Comparison of ENCODE assay signal across 10 mouse cellular contexts in the genomic region with DNA sequence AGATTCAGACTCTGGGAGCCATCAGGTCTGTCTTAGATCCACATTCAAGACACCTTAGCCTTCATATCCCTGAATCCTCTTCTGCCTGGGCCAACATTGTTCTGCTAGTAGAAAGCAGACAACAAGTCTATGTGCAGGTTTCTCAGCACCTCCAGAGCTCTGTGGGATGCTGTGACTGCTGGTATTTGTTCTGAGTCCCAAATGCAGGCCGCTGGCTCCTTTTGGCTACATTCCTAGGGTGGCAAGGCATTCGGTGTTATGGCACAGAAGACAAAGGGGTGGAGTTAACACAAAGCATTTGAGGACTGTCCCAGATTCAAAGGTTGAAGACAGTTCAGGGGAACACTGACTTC.
DNase-seq lines count a peak whose midpoint lies in the region; ATAC-seq and TF ChIP-seq lines count a peak whose summit lies in the region.
"Had no signal": no experiment of that assay in that cellular context is flagged by ENCODE, and none has a peak within 500 bp of the region (broad histone marks: within the 10 kb centered on the region; RNA-seq: fewer than 3 reads in every experiment).

No protein-coding gene starts in this region.

- 80% methylated on average over 2 of the region's 2 CpGs for WGBS in liver, embryonic 12.5 days (ENCODE audit: insufficient replicate concordance)
- WGBS in heart, embryonic 12.5 days = 57% methylated on average over 2 of the region's 2 CpGs
- WGBS in neural tube, embryonic 15.5 days = 61% methylated on average over 2 of the region's 2 CpGs

- peak; percentile 46 for DNase-seq in adrenal gland, postnatal 10 days
- no peak for DNase-seq in adrenal gland, adult 8-10 months
- DNase-seq in liver = no peak
- DNase-seq in ovary, postnatal 10 days (ENCODE audit: low spot score) = no peak
- DNase-seq: B cell, adult 2 months had no signal

- H3K27me3 ChIP-seq in liver, embryonic 12.5 days (replicated peaks) = peaks cover 16% of the 10 kb centered on the region; the same call in 1 of the 2 replicates
- no peaks in the 10 kb centered on the region for H3K27me3 ChIP-seq in heart, embryonic 12.5 days (replicated peaks)
- H3K27me3 ChIP-seq in myocyte (ENCODE audit: control insufficient read depth, insufficient read depth, insufficient read length) = no peaks in the 10 kb centered on the region
- H3K27me3 ChIP-seq in neural tube, embryonic 15.5 days (replicated peaks) = no peaks in the 10 kb centered on the region

- peak overlapping the region; percentile 35; the same call in 1 of the 2 replicates for H3K4me2 ChIP-seq in liver, embryonic 12.5 days
- H3K4me2 ChIP-seq in heart, embryonic 12.5 days = no peak overlapping the region
- peak overlapping the region; percentile 44 for H3K4me2 ChIP-seq in myocyte (ENCODE audit: low read depth)
- no peak overlapping the region for H3K4me2 ChIP-seq in neural tube, embryonic 15.5 days

- ATAC-seq in liver, embryonic 12.5 days = no peak
- no peak for ATAC-seq in heart, embryonic 12.5 days (ENCODE audit: insufficient number of reproducible peaks, low FRiP score)
- no peak for ATAC-seq in neural tube, embryonic 15.5 days (ENCODE audit: low FRiP score)
- ATAC-seq: inflammation-experienced regulatory T-cells, adult 6 months had no signal

- H3K36me3 ChIP-seq in liver, embryonic 12.5 days = no peaks in the 10 kb centered on the region
- no peaks in the 10 kb centered on the region for H3K36me3 ChIP-seq in heart, embryonic 12.5 days
- H3K36me3 ChIP-seq in myocyte (ENCODE audit: control insufficient read depth, insufficient read depth) = no peaks in the 10 kb centered on the region
- H3K36me3 ChIP-seq in neural tube, embryonic 15.5 days = no peaks in the 10 kb centered on the region

- no peak overlapping the region for H3K9ac ChIP-seq in liver, embryonic 12.5 days
- H3K9ac ChIP-seq in heart, embryonic 12.5 days = no peak overlapping the region
- H3K9ac ChIP-seq in neural tube, embryonic 15.5 days (replicated peaks) = no peak overlapping the region

- H3K4me1 ChIP-seq in liver, embryonic 12.5 days = peaks cover 33% of the 10 kb centered on the region
- peaks cover 34% of the 10 kb centered on the region for H3K4me1 ChIP-seq in heart, embryonic 12.5 days (replicated peaks)
- H3K4me1 ChIP-seq in neural tube, embryonic 15.5 days = peaks cover 7% of the 10 kb centered on the region

- H3K9me3 ChIP-seq in liver, embryonic 12.5 days (replicated peaks) = no peaks in the 10 kb centered on the region
- no peaks in the 10 kb centered on the region for H3K9me3 ChIP-seq in heart, embryonic 12.5 days (replicated peaks)
- no peaks in the 10 kb centered on the region for H3K9me3 ChIP-seq in neural tube, embryonic 15.5 days (replicated peaks)

- TF ChIP-seq POLR2A in myocyte (IDR thresholded peaks at IDR 0.05; ENCODE audit: insufficient read length, low read depth) = no peak

- H3K4me3 ChIP-seq in liver, embryonic 12.5 days = no peak overlapping the region
- no peak overlapping the region for H3K4me3 ChIP-seq in heart, embryonic 12.5 days
- H3K4me3 ChIP-seq in myocyte = no peak overlapping the region
- no peak overlapping the region for H3K4me3 ChIP-seq in neural tube, embryonic 15.5 days (replicated peaks)

- H3K79me2 ChIP-seq in myocyte (ENCODE audit: control insufficient read depth, insufficient read depth) = no peaks in the 10 kb centered on the region

- H3ac ChIP-seq in myocyte (ENCODE audit: control insufficient read depth, insufficient read length) = no peak overlapping the region

- H3K27ac ChIP-seq in liver, embryonic 12.5 days = peak overlapping the region; percentile 33; the same call in 1 of the 2 replicates
- H3K27ac ChIP-seq in heart, embryonic 12.5 days (ENCODE audit: poor library complexity, severe bottlenecking) = peak overlapping the region; percentile 86
- H3K27ac ChIP-seq in neural tube, embryonic 15.5 days (replicated peaks) = no peak overlapping the region

TF ChIP-seq in myocyte, 11 proteins besides CTCF, POLR2A, EP300 and RAD21:
- TF ChIP-seq MYOD1 (IDR thresholded peaks at IDR 0.05; ENCODE audit: control insufficient read depth in 1 of 3, insufficient read length in 2 of 3, low read depth in 2 of 3) = no peak
- TF ChIP-seq CEBPB (IDR thresholded peaks at IDR 0.05; ENCODE audit: insufficient read depth, poor library complexity, severe bottlenecking) = no peak
- no peak for TF ChIP-seq MAX (IDR thresholded peaks at IDR 0.05; ENCODE audit: low read depth)
- no peak for TF ChIP-seq TCF12 (IDR thresholded peaks at IDR 0.05; ENCODE audit: insufficient read depth, poor library complexity, severe bottlenecking)
TF ChIP-seq in myocyte: peak in this region for 0.

Comparison
In these comparisons a context has a peak if more than half of its experiments do, and no peak if none do; other contexts are left out.
1. H3K4me2 ChIP-seq: peak in liver, embryonic 12.5 days (single experiment) and myocyte (single experiment); none in heart, embryonic 12.5 days (single experiment) and neural tube, embryonic 15.5 days (single experiment).